Mouse (Mus musculus): ENCODE data around the gene Pofut1. TPM values are rescaled to one million over a fixed set of nuclear protein-coding genes. Genes with fewer than 3 reads are reported as not detected.

Pofut1 gene
- polyA plus RNA-seq, 1 experiment: 25.5 TPM

GRCm38 (mm10) chr2:153278357-153278756 lies 37.0 kb downstream of the Pofut1 start:
- 85% methylated on average over 5 of the region's 5 CpGs for WGBS
- TF ChIP-seq CTCF (IDR thresholded peaks at IDR 0.05; ENCODE audit: insufficient read depth, low read length): no peak
- no peak for TF ChIP-seq POLR2A (IDR thresholded peaks at IDR 0.05; ENCODE audit: borderline replicate concordance, extremely low read depth, low read depth, low read length)
- no peak for DNase-seq
- no peak overlapping the region for H3K4me3 ChIP-seq (replicated peaks; ENCODE audit: extremely low read depth, low read depth, low read length)
- H3K4me1 ChIP-seq (ENCODE audit: control insufficient read depth, insufficient read depth, low read length): no peaks in the 10 kb centered on the region

DNA sequence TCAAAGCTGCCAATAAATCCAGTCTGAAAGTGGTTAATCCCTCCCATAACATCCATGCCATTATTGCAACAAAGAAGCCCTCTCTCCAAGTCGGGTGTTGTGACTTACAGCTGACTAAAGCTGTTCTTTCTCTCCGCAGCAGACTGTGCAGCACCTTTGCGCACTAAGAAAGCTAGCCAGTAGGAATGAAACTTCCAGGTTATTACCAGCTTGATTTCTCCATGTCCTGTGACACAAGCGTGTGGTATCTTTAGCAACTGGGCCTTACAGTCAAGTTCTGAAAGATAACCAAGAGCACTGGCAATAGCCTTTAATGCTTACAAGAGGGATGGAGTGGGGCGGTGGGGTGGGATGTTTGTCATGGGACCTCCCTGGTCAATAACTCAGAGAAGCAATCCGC lies 42.6 kb downstream of the Pofut1 start:
- DNase-seq: no peak
- 88% methylated on average over 6 of the region's 6 CpGs for WGBS
- Histone ChIP-seq H3K4me3 (replicated peaks; ENCODE audit: extremely low read depth, low read depth, low read length) (no peak overlapping the region), H3K4me1 (ENCODE audit: control insufficient read depth, insufficient read depth, low read length) (no peaks in the 10 kb centered on the region)
- TF ChIP-seq CTCF (IDR thresholded peaks at IDR 0.05; ENCODE audit: insufficient read depth, low read length) (no peak), POLR2A (IDR thresholded peaks at IDR 0.05; ENCODE audit: borderline replicate concordance, extremely low read depth, low read depth, low read length) (no peak)

DNA sequence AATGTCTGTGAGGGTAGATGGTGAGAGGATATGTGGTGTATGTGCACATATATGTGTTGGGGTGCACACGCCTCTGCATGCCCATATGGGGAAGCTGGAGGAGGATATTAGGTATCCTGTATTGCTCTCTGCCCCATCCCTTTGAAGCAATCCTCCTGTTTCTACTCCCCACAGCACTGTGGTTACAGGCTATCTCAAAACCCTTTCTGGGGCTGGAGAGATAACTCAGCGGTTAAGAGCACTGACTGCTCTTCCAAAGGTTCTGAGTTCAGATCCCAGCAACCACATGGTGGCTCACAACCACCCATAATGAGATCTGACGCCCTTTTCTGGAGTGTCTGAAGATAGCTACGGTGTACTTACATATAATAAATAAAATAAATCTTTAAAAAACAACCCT lies 45.2 kb downstream of the Pofut1 start:
- WGBS: 87% methylated on average over 4 of the region's 4 CpGs

DNA sequence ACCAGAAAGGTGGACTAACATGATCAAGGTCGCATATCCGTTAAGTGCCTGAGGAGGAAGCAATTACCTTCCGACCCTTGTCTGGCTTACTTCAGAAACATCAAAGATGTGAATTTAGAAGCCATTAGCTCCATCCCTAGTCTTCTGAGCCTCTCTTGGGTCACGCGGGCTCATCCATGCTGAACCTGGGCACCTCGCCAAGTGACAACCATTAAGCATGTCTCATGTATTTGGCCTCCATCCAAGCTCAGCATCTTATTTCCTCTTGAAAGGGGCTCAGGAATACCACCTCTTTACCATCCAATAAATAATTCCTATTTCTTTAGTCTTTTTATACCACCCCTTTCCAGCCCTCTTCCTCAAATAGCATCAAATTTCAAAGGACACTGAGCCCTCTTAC lies 46.5 kb downstream of the Pofut1 start:
- Histone ChIP-seq H3K4me1 (ENCODE audit: control insufficient read depth, insufficient read depth, low read length) (peaks cover 3% of the 10 kb centered on the region; the same call in 1 of the 2 replicates), H3K4me3 (replicated peaks; ENCODE audit: extremely low read depth, low read depth, low read length) (no peak overlapping the region)
- no peak for DNase-seq
- TF ChIP-seq CTCF (IDR thresholded peaks at IDR 0.05; ENCODE audit: insufficient read depth, low read length) (no peak), POLR2A (IDR thresholded peaks at IDR 0.05; ENCODE audit: borderline replicate concordance, extremely low read depth, low read depth, low read length) (no peak)
- WGBS: 40% methylated on average over 6 of the region's 6 CpGs

More for the DNA sequence above, 45.2 kb downstream of the Pofut1 start:
- Histone ChIP-seq H3K4me3 (replicated peaks; ENCODE audit: extremely low read depth, low read depth, low read length) (no peak overlapping the region), H3K4me1 (ENCODE audit: control insufficient read depth, insufficient read depth, low read length) (no peaks in the 10 kb centered on the region)
- TF ChIP-seq POLR2A (IDR thresholded peaks at IDR 0.05; ENCODE audit: borderline replicate concordance, extremely low read depth, low read depth, low read length) (no peak), CTCF (IDR thresholded peaks at IDR 0.05; ENCODE audit: insufficient read depth, low read length) (no peak)
- no peak for DNase-seq

- WGBS: under 1% methylated on average over 63 of the region's 63 CpGs
- DNase-seq: peak; percentile 82
- TF ChIP-seq CTCF (IDR thresholded peaks at IDR 0.05; ENCODE audit: insufficient read depth, low read length): no peak
- 0 out of 2 replicates have a peak, but pooled peaks have one; percentile 16 for TF ChIP-seq POLR2A (IDR thresholded peaks at IDR 0.05; ENCODE audit: borderline replicate concordance, extremely low read depth, low read depth, low read length)
Measured at GRCm38 (mm10) chr2:153290938-153291928, 49.9 kb downstream of the Pofut1 start, which contains the start of gene Kif3b. Kif3b (plus strand) TSS chr2:153291413.

DNA sequence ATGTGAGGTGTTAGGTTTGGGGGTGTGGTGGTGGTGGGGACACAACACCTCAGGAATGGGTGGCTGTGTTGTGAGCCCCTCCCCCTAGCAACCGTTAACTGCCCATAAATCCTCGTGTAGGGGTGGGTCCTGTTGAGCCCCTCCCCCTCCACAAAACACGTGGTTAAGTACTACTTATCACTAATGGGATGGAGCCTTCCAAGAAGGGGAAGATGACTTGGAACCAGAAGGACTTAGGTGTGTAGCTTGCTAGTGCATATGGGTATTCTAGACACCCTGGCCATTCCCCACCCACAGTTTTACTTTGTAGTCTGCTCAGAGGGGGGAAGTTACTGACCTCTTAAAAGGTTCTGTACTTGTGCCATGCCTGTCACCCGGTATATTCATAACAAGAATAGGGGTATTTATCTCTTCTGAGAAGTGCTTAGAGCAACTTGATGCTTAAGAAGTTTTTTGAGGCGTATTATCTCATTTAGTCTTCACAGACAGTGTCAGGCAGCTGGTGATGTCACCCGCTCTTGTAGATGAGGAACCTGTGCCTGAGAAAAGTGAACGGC lies 51.0 kb downstream of the Pofut1 start:
- TF ChIP-seq POLR2A (IDR thresholded peaks at IDR 0.05; ENCODE audit: borderline replicate concordance, extremely low read depth, low read depth, low read length) (no peak), CTCF (IDR thresholded peaks at IDR 0.05; ENCODE audit: insufficient read depth, low read length) (no peak)
- 40% methylated on average over 7 of the region's 7 CpGs for WGBS
- Histone ChIP-seq H3K4me1 (ENCODE audit: control insufficient read depth, insufficient read depth, low read length) (peaks cover 5% of the 10 kb centered on the region; the same call in 1 of the 2 replicates), H3K4me3 (replicated peaks; ENCODE audit: extremely low read depth, low read depth, low read length) (no peak overlapping the region)
- peak; percentile 6 for DNase-seq

More at GRCm38 (mm10) chr2:153290938-153291928, 49.9 kb downstream of the Pofut1 start, which contains the start of gene Kif3b:
- Histone ChIP-seq H3K4me3 (replicated peaks; ENCODE audit: extremely low read depth, low read depth, low read length) (peak within 1 kb of the TSS; percentile 89), H3K4me1 (ENCODE audit: control insufficient read depth, insufficient read depth, low read length) (peaks cover 5% of the 10 kb centered on the region; the same call in 1 of the 2 replicates)

DNA sequence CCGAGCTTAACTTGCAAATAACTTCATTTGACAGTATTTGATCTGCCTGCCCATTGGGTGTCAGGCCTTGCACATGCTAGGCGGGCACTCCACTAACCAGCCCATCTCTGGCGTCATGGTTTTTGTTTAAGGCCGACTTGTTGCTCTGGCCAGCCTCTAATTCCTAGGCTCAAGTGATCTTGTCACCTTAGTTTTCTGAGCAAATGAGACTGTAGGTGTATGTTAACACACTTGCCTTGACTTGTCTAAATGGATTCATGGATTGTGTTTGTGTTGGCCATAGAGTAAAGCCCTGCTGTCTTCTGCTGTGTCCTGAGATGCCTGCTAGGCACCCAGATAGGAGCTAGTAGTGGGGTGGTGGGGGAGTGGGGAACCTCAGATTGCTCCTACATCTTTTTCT lies 53.9 kb downstream of the Pofut1 start:
- DNase-seq: no peak
- TF ChIP-seq CTCF (IDR thresholded peaks at IDR 0.05; ENCODE audit: insufficient read depth, low read length) (no peak), POLR2A (IDR thresholded peaks at IDR 0.05; ENCODE audit: borderline replicate concordance, extremely low read depth, low read depth, low read length) (no peak)

DNA sequence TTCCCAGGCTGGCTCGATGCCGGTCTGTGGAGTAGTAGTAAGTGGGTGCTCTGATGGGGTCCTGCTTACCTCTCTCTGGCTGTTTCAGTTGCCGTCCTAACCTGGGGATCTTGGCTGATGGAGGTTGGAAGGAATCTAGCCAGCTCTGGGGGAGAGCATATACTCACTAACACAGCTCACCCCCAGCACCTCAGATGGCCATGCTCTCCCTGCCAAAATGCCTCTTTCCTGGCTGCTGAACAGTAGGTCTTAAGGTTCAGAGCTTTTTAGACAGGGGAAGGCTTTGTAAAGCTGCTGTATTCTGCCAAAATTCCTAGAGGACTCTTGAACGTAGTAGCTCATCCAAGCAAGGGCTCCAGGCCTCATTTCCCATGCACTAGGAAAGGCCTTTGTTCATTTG lies 56.4 kb downstream of the Pofut1 start:
- 76% methylated on average over 4 of the region's 4 CpGs for WGBS
- TF ChIP-seq POLR2A (IDR thresholded peaks at IDR 0.05; ENCODE audit: borderline replicate concordance, extremely low read depth, low read depth, low read length) (no peak), CTCF (IDR thresholded peaks at IDR 0.05; ENCODE audit: insufficient read depth, low read length) (no peak)

More for the DNA sequence above, 53.9 kb downstream of the Pofut1 start:
- WGBS: 90% methylated on average over 4 of the region's 4 CpGs
- Histone ChIP-seq H3K4me1 (ENCODE audit: control insufficient read depth, insufficient read depth, low read length) (peaks cover 5% of the 10 kb centered on the region; the same call in 1 of the 2 replicates), H3K4me3 (replicated peaks; ENCODE audit: extremely low read depth, low read depth, low read length) (no peak overlapping the region)

DNA sequence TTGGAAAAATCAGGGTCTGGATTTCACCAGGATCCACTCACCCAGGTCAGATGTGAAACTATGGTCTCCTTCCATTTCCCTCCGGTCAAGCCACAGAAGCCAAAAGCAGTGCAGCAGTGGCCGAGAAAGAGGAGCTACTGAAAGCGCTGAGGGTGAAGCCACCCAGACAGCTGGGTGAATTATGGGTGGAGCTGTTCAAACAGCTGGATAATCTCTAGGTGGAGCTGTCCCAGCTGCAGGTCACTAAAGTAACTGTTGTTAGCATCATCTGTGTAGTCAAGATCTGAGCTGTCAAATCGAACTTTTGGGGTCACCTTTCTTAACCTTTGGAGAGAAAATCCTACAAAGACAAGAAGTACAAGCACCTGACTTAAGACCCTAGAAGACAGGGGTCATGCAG lies 57.1 kb downstream of the Pofut1 start:
- DNase-seq: no peak
- Histone ChIP-seq H3K4me1 (ENCODE audit: control insufficient read depth, insufficient read depth, low read length) (no peaks in the 10 kb centered on the region), H3K4me3 (replicated peaks; ENCODE audit: extremely low read depth, low read depth, low read length) (no peak overlapping the region)
- 54% methylated on average over 4 of the region's 4 CpGs for WGBS
- TF ChIP-seq CTCF (IDR thresholded peaks at IDR 0.05; ENCODE audit: insufficient read depth, low read length) (no peak), POLR2A (IDR thresholded peaks at IDR 0.05; ENCODE audit: borderline replicate concordance, extremely low read depth, low read depth, low read length) (no peak)

More for the DNA sequence above, 56.4 kb downstream of the Pofut1 start:
- DNase-seq: no peak
- H3K4me1 ChIP-seq (ENCODE audit: control insufficient read depth, insufficient read depth, low read length): 0 out of 2 replicates have a peak, but pooled peaks cover 2% of the 10 kb centered on the region
- H3K4me3 ChIP-seq (replicated peaks; ENCODE audit: extremely low read depth, low read depth, low read length): no peak overlapping the region

Data from lung, adult 2 months (tissue).